Mouse (Mus musculus) adipose tissue, adult 10 weeks (tissue): ENCODE results near the gene Ube2j1. TPM values are rescaled to one million over a fixed set of nuclear protein-coding genes. Genes with fewer than 3 reads are reported as not detected.

Source experiments
- polyA plus RNA-seq: library from polyadenylated mRNA; stranded (reverse); fragments of 350-450 nt; fragmentation: Illumina TruSeq; extraction: RNeasy Lipid Tissue Mini Kit (QIAGEN cat#74804); gene quantifications from one replicate; pipeline ENCODE4 v1.2.3, GENCODE M21; 2014; ENCODE audit warnings: low read depth, low replicate concordance

Gene Ube2j1
- 59.2 TPM for polyA plus RNA-seq

DNA sequence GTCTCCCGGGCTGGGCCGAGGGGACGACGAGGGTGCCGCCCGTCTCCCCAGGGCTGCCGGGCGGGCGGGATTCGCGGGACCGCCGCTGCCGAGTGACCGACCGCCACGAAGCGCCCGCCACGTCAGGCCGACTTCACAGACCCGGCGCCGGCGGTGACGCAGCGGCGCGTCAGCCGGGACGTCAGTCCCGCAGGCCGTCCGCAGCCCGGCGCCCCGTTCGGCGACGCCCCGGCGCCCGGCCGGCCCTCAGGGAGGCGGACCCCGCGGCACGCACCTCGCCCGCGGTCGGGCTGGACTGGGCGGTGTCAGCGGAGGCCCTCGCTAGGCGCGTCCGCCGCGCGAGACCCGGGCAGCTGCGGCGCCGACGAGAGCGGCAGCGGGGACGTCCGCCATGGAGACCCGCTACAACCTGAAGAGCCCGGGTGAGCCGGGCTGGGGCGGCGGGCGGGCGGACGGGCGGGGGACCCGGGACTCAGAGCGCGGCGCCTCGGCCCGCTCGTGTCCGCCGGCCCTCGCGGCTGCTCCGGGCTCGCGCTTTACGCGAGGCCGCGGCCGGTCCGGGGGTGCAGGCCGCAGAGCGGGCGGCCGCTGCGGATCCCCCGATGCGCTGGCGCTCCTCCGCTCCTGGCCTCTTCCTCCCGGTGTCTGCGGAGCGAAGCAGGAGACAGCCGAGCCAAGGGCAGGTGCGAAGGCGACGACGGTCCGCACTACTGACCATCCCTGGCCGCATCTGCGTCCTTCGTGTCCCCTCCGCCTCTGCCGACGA is at the start of gene Ube2j1:
Gene Ube2j1, plus strand, starts transcription at position 222 of the 766 bp plus-strand sequence.

GRCm38 (mm10) chr4:32982716-32983175 is 48.5 kb upstream of the Ube2j1 start, which contains the start of gene Rragd:
TSS of gene Rragd (plus strand) at chr4:32983037.

GRCm38 (mm10) chr4:33062981-33063380 is 31.8 kb downstream of the Ube2j1 start, which contains the start of gene Gabrr2:
TSS of gene Gabrr2 (plus strand) at chr4:33062999.

Other genes starting within 250 kb of the Ube2j1 start
- gene Lyrm2, start 231.2 kb upstream of the Ube2j1 start, polyA plus RNA-seq = 95.4 TPM
- 3.3 TPM for gene Ankrd6, start 80.6 kb upstream of the Ube2j1 start, polyA plus RNA-seq
- gene Rragd, start 48.4 kb upstream of the Ube2j1 start, polyA plus RNA-seq = 6.8 TPM
- 1.3 TPM for gene Gabrr2, start 31.6 kb downstream of the Ube2j1 start, polyA plus RNA-seq
- 2.7 TPM for gene Gabrr1, start 101.1 kb downstream of the Ube2j1 start, polyA plus RNA-seq
- 7.0 TPM for gene Pm20d2, start 158.3 kb downstream of the Ube2j1 start, polyA plus RNA-seq
- 0.83 TPM for gene Srsf12, start 177.6 kb downstream of the Ube2j1 start, polyA plus RNA-seq